Mouse (Mus musculus): ENCODE data around the gene Lrp2bp.

GRCm38 (mm10) chr8:45990631-45991310, 8.3 kb upstream of the Lrp2bp start:
- TF ChIP-seq CTCF (IDR thresholded peaks at IDR 0.05; ENCODE audit: extremely low read depth, insufficient read depth, insufficient read length, insufficient replicate concordance) = no peak
- TF ChIP-seq POLR2A (IDR thresholded peaks at IDR 0.05; ENCODE audit: low read depth, low read length) = no peak

Data from spleen, adult 2 months (tissue).